Mouse (Mus musculus): ENCODE data around the gene Ano7.
"Not testable (repeated sequence)": the region's sequence is repeated elsewhere in the genome, so short reads cannot be mapped to it uniquely, and the experiment has no call there.

Gene Ano7

DNA sequence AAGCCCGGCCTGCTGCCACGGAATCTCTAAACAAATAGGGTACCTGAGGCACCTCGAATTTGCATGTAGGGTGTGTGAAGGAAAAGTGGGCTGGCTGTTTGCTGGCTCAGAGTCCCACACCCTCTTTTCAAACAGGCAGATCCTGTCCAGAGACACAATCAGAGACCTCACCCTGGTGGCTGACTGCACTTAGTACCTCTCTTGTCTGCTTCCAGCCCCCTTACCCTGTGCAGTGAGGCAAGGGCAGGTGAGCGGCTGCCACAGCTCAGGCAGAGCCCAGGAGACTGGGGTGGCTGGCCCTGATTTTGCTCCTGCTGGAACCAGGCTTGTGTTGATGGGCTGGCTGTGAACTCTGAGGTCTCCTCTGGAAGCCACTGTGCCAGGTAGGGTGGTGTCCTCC is at the start of gene Ano7:
Gene Ano7, plus strand, starts transcription at position 266 of the 400 bp plus-strand sequence.
- no peak for DNase-seq

DNA sequence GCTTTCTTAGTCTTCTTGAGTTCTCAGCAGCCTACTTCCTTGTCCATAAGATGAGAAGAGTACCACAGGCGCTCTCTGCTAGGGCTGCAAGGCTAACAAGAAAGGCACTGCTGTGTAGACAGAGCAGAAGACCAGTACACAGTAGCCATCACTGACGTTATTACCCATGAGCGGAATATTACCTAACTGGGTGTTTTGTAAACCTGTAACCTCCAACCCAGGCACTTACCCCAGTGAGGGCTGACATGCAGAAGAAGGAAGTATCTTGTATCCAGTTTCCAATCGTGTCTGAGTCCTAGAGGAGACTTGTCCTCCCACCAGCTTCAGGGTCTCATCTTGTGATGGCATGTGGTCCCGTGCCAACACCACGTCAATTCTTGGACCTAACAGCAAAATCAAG is 49.8 kb upstream of the Ano7 start:
- DNase-seq = no peak

DNA sequence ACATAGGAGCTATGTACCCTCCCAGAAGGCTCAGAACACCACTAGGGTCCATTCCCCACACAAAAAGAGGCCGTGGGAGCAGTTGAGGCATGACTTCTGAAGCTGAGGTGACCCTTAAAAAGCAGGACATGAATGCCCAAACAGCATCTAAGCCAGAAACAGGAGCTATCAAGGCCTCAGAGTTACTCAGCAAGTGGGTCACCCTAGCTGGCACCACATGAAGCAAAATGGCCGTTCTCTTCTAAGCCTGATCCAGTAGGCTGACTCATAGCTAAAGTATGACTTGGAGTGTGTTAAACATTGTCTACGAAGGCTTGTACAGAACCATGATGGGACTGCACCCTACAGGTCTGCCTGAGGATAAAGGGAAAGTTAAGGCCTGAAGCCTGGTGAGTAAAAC is 47.3 kb upstream of the Ano7 start:
- DNase-seq = no peak

DNA sequence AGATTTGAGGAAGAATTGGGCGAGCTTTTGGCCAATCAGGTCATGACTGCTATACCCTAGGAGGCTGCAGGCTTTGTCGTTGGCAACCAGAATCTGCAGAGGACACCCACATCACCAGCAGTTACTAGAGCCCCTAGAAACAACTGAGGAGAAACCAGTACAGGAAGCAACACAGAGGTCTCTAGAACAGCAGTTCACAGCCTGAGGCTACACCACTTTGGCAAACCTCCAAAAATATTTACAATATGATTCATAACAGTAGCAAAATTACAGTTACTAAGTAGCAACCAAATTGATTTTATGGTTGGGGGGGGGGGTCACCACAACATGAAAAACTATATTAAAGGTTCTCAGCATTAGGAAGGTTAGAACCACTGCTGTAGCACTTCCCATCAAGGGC is 39.1 kb upstream of the Ano7 start:
- DNase-seq = no peak

DNA sequence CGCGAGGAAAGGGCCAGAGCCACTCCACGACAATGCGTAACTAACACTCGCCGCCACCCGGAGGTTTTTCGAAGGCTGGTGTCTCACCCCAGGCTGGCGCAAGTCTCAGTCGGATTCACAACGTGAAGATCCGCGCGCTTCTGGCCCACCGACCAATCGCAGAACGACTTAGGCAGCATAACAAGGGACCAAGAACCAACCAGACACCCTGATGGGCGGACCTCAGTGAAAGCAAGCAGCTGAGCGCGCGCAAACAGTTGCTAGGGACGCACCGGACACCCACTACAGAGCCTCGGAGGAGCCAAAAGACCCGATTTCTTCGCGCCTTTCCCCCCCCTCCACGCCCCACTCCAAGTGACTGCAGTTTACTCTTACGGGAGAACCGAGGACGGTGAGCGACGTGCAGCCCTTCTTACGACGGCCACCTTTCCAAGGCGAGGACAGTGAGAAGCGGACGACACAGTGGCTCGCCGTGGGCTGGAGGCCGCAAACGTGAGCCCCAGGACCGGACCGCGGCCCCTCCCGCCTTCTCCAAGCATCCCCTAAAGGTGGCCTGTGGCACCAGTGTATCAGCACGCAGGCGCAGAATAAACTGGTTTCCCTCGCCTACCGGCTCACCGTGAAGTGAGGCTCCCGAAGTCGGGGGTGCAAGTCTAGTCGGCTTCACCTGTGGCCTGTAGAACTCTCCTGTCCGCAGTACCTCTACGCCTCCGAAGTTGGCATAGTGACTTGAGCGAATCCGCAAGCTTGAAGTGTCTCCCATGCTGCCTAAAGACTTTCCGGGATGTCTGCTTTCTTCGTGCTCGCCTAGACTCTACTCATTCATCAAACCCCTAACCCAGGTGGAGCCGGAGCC is 30.9 kb upstream of the Ano7 start, which contains the start of the genes Ppp1r7 and Pask:
Gene Ppp1r7, plus strand, starts transcription at position 207 of the 856 bp plus-strand sequence.
Gene Pask, minus strand, starts transcription at position 835 of the 856 bp plus-strand sequence.
- DNase-seq = peak; percentile 94

DNA sequence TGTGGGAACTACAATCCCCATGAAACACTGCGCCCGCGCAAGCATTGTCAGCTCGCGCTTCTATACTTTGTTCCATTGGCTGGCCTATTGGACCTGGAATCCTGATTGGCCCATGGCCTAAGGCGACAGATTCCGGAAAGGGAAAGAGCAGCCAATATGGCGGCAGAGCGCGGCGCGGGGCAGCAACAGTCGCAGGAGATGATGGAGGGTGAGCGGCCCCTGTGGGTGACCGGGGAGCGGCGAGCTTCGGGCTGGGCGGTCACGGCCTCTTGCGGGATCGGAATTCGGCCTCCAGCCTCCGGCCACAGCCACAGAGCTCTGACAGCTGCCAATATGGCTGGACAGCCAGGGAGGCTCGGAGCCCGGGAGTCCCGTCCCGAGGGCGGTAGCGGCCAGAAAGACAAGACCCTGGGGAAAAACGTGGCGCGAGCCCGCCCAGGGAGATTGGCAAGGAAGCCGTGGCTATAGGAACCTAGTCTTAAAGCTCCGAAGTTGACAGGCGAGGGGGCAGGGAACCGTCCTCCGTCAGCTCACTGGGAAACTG is 30.2 kb upstream of the Ano7 start:
- peak; percentile 93 for DNase-seq

DNA sequence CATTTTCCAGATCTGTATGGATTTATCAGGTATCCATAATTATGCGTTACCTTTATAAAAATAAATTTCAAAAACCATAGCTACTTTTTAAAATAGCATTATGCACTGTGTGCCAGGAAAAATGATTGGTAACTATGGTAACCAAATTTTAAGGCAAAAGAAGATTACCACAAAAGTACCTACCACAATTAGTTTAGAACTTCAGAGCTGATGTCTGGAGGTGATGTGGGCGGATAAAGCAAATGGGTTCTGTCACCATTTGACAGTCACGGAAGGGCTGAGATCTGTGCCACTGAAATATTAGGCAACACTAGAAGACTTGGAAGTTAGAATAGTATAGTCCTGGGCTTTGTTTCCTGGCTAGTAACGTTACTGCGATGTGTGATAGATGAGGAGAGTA is 26.6 kb upstream of the Ano7 start:
- DNase-seq = no peak

DNA sequence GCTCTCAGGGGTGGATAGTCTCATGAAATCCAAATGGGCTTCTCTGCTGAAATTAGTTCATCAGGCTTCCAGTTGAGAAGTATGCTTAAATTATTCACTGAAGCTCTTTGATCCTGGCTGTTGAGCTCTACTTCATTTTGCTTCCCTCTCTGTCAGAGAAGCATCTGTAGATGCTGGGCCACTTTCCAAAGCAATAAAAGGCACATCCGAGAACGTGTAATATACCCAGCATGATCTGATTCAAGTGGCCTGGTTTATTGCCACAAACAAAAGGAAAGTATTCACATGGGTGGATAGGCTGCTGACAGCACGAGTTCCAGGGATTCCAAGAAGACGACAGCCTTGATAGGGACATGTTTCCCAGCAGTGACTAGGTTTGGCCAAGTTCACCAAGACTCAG is 24.0 kb upstream of the Ano7 start:
- no peak for DNase-seq

DNA sequence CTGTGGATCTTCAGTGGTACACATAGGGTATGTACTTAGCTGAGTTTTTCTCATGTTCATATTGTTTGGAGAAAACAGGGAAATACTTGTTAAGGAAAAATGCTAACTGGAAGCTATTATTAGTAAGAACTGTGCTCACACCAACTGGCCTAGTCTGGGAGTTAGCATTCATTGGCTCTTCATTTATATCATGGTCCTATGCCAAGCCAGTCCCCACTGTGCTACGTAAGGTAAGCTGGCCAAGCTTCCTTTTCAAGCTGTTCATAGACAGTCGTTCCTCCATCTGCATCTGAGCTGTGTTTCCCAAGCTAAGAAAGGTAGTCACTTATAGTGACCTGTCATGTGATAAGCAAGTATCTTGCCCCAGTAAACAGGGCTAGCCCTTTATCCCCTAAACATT is 21.0 kb upstream of the Ano7 start:
- DNase-seq = no peak

DNA sequence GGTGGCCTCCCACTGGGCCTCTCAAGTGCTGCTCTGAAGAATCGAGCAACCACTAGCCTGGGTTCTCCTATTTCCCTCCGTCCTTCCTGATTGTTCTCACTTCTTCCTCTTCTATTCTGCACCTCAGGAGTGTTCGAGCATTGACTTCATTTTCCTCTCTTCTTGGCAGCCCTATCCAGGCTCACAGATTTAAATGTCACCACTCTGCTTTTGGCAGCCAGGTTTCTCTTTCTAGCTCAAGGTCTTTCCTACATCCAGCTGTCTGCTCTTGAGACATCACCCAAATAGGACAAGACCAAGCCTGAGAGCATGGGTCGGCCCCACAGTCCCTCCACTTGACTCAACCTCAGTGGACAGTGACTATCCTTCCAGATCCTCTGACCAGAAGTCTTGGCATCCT is 11.1 kb upstream of the Ano7 start:
- no peak for DNase-seq

DNA sequence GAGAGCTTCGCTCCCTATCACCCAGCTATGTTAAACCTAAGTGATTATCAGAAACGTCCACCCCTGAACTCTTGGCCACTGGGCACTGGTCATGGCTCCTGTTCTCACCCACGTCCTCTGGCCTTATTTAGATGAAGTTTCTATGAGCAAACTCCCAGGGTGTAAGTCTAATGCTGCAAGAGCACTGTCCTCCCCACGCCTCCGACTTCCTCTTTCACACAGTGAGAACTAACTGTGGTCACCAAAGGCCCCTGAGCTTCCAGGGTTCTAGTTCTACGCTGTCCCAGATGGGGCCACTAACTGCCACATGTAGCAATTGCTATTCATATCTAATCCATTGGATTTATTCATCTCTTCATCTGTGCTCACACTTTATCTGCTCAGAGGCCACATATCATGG is 8.1 kb upstream of the Ano7 start:
- no peak for DNase-seq

DNA sequence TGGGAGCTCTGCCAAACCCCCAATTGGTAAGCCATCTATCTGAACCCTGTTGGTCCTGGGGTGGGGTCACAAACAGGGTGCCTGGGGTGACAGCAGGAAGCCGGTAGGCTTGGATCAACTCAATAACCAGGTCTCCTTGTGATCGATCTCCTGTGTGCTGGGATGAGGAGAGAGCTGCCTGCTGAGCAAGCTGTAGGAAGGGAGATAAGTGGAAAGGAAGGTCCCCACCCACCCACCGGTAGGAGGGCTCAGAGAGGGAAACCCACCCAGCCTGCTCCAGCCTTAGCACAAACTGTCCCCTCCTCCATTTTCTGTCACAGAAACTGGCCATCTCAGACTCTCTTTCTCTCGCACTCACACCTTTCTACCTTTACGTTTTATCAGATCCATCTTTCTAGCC is 3.6 kb downstream of the Ano7 start:
- no peak for DNase-seq

DNA sequence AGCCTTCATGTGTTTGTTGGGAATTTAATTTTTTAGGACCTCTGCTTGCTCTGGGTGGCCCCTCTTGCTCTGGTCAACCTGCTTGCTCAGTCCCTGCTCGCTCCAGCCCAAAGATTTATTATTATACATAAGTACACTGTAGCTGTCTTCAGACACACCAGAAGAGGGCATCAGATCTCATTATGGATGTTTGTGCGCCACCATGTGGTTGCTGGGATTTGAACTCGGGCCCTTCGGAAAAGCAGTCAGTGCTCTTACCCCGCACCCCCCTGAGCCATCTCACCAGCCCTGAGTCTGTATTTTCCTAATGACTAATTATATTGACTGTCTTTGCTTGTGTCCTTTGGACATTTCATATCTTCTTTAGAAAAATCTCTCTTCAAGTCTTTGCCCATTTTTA is 5.4 kb downstream of the Ano7 start:
- no peak for DNase-seq

DNA sequence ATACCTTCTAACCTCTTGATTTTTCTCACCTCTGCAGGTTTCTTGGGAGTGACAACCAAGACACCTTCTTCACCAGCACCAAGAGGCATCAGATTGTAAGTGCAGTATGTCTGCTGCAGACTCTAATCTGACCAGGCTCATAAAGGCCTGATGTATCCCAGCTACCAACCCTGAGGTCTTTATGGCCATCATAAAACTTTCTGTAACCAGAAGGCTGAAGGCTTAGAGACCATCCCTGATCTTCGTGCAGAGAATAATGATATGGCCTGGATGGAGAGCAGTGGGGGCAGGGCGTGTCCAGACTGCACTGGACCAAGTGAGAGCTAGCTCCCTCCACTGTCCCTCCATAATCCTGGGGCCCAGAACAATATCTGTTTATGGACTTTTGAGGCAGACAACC is 13.5 kb downstream of the Ano7 start:
- no peak for DNase-seq

DNA sequence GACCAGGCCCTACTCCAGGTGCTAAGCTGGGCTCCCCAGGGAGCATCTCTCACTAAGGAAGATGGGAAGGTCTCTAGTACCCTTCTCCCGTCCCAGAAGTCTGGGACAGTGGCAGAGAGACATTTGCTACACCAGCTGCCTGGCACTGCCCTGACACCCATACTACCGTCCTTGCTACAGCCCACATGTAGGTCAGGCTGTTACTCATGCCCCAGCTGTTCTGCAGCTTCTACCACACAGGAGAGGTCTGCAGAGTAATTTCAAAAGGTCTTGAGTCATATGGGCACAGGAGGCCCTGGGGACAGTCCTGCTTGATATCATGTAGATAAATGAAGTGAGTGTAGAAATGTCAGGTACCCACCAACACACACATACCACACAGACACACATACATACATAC is 15.2 kb downstream of the Ano7 start:
- no peak for DNase-seq

DNA sequence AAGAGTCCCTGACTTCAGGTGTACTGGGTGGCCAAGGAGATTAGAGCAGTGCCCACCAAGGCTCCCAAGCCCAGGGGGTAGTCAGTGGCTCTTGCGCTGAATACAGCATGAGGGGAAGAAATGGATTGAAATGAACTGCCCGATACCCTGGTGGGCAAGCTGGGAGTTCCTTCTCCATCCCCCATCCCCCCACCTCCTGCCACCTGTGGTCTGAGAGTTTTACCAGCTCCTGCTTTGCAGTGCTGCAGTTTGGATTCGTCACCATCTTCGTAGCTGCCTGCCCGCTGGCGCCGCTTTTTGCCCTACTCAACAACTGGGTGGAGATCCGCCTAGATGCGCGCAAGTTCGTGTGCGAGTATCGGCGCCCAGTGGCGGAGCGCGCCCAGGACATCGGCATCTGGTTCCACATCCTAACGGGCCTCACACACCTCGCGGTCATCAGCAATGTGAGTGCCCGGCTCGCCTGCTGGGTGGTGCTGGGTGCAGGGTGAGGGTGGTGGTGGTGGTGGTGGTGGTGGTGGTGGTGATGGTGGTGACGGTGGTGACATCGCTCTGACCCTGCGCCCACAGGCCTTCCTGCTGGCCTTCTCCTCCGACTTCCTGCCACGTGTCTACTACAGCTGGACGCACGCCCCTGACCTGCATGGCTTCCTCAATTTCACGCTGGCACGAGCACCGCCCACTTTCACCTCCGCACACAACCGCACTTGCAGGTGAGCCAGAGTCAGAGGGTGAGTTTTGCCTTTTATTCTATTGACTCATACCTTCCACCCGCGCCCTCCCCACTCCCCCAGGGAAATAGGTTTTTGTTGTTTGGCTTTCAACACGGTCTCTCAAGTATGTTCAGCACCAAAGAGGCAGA is 27.7 kb downstream of the Ano7 start:
- DNase-seq = no peak

DNA sequence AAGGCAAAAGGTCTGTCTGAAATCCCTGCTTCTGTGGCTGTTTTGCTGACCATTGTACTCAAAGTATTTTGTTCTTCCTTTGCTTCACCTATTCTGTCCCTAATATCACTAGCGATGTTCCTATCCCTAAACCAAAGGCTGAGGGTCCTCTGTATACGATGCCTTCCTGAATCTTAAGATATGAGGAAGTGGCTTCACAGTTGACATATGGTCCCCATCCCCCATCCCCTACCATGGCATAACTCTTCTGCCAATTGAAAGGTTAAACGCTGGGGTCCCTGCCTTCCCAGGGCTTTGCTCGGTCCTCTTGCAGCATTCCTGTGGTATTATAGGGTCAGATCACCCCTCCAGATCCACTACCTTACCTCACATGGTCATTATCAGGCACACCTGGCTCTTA is 29.7 kb downstream of the Ano7 start:
- no peak for DNase-seq

DNA sequence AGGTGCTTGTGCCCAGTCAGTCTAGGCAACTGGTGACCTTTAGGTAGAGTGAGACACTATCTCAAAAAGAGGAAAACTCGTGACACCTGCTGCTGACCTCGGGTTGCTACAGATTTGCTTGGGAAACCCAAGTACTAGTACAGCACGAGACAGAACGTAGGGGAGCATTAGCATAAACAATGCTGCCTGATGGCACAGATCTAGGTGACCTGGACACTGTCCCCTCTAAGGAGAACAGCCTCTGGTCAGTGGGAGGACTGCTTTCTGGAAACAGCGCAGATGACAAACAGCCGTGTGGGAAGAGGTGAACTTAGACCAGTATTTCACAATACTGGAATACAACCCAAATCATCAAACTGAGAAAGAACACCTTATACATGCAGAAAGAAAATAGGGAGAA is 58.4 kb downstream of the Ano7 start:
- DNase-seq = no peak

DNA sequence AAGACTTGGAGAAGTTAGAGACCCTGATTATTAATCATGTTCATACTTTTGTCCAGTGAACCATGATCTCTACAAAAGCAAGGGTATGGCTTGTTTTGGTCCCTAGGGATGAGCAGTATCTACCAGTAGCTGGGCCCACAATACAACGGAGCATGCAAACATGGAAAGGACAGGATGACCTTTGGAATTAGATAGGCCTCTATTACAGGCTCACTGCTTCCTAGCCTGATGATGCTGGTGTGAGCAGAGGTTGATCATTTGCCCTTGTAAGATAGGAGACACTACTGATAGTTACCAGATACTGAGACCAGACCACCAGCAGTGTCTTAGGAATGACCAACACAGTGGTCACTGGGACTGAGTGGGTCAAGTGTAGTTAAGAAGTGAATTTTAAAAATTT is 65.6 kb downstream of the Ano7 start:
- DNase-seq = no peak

DNA sequence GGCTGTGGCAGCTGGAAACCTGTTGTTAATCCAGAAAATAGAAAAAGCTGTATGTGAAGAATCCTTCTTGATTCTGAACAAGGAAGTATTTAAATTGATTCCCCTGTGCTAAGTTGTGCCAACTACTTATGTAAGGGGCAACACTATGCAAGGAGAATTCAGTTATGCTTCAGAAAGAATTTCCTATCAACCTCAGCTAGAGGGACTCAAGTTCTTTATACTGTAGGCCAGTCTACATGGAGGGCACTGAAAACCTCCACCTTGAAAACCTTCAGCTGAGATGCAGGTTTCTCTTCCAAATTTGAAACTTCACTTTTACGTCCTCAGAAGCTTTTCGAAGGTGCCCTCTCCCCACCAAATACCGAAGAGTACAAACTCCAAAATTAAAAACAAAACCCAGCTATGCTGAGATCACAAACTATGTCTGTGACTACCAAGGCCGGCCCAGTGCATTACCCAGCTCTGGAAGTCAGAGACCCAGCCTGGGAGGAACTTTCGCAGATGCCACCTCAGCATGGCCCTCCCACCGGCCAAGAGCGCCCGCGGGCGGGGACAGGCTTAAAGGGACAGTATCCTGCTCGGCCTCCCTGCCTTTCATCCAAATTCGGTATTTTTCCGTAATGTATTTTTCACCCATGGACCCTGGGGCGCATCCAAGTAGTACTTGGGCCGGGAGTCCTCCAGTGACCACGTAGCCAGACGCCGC is 70.8 kb downstream of the Ano7 start:
- DNase-seq = peak; percentile 82

DNA sequence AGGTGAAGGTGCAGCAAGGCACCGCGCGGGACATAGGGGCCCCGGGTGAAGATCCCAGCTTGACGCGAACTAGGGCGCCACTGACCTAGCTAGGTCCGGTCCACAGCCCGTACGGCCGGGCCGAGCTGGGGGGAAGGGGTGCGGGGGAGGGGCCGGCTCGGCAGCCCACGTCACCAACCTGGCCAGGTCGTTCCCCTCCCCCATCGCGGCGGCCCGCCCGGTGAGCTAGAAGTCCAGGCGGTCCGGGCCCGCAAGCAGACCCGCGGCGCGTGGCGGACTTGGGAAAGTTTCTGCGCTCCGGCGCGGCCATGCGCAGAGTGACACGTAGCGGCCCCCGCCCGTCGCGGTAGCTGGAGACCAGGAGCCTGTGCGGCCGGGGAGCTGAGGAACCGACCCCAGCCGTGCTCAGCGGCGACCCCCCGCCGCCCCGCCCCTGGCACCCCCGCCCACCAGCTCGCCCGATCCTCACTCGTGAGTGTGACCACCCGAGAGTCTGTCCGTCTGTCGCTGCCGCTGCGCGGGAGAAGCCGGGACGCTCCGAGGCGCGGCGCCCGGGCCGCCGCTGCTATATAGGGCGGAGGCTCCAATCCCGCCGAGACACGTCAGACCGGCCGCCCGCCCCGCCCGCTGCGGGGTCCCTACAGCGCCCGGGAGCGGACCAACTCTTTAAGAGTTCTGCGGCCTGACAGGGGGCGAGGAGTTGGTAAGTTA is 71.5 kb downstream of the Ano7 start:
- peak; percentile 87 for DNase-seq

DNA sequence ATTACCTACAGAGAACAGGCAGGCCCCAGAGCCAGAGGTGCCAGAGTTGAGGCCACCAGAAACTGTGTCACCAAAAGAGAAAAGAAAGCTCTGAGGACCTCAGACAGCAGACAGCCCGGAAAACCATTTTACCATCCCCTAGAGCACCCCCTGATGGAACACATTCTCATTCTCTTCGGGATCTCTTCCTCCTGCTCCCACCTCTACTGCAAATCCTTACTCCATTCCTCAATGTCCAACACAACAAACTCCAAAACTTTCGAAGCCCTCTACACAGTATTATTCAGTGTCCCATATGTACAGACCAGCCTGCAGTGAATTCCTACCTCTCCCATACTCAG is 72.1 kb downstream of the Ano7 start:
- DNase-seq = no peak

DNA sequence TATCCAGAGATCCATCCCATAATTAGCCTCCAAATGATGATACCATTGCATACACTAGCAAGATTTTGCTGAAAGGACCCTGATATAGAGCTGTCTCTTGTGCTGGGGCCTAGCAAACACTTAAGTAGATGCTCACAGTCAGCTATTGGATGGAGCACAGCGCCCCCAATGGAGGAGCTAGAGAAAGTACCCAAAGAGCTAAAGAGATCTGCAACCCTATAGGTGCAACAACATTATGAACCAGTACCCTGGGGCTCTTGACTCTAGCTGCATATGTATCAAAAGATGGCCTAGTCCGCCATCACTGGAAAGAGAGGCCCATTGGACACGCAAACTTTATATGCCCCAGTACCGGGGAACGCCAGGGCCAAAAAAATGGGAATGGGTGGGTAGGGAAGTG is 76.4 kb downstream of the Ano7 start:
- DNase-seq = not testable (repeated sequence)
